Mouse (Mus musculus) left cerebral cortex, adult 8-10 months (tissue): ENCODE data around the gene Egfr. TPM values are rescaled to one million over a fixed set of nuclear protein-coding genes. Genes with fewer than 3 reads are reported as not detected.

Experiments
- DNase-seq, 2 experiments: peaks; one replicate each; pipeline ENCODE4 v3.0.0; 2022; ENCODE audit warnings: low spot score in 2 of 2
- total RNA-seq, 4 experiments: library from RNA; stranded (reverse); gene quantifications; 2 replicates each; pipeline ENCODE4 v1.2.4; 2022

Egfr gene
- total RNA-seq, result 10 to 100 TPM; 11.8 to 15.0 (median 13.7) TPM

DNA sequence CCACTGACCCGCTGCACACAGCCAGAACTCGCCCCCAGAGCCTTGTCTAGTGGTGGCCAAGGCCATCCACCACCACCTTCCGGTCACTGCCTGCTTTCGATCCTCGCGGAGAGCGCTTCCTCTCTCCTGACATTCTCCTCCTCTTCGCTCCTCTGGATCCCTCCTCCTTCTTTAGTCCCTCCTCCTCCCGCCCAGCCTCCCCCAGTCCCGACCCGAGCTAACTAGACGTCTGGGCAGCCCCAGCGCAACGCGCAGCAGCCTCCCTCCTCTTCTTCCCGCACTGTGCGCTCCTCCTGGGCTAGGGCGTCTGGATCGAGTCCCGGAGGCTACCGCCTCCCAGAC is at the start of gene Egfr:
Gene Egfr (plus strand): TSS at position 197 of the 342 bp plus-strand sequence.
- DNase-seq, result no peak

DNA sequence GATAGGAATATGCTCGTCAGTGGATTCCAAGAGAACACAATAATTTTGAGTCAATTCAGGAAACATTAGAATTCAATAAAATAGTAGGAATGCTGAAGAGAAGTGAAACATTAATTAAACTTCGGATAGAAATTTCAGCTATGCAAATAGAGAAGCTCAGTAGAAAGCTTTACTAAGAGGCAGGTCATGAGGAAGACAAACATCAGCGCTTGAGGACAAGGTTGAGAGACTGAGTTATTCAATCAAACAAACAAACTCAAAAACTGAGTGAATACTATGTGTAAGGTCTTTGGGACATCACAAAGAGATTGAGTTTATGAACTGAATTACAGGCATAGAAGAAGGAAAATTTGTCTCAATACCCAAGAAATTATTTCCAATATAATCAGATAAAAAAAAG is 48.8 kb upstream of the Egfr start:
- DNase-seq, result no peak

DNA sequence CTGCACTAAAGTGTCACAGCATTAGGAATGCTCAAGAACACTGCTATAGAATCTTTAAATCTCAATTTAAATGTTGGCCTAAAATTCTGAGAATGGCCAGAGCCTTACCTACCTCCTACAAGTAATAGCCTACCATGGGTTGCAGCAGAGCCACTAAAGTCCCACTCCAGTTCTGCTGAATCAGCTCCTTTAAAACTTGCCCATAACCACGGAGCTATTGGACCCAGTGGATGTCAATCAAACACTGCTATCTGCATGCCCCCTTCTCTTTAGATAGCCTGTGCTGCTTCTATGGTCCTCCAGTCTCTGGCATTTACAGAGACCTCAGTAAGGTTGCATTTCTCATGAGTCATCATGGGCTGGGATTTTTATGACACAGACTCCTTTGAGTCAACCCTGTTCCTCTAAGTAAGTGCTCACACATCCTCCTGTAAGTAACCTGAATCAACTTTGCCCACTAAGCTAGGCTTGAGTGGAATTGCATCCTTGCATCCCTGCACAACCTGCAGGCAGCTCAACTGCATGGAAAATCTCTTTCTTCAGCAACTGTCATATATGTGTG is 16.8 kb upstream of the Egfr start:
- no peak for DNase-seq

DNA sequence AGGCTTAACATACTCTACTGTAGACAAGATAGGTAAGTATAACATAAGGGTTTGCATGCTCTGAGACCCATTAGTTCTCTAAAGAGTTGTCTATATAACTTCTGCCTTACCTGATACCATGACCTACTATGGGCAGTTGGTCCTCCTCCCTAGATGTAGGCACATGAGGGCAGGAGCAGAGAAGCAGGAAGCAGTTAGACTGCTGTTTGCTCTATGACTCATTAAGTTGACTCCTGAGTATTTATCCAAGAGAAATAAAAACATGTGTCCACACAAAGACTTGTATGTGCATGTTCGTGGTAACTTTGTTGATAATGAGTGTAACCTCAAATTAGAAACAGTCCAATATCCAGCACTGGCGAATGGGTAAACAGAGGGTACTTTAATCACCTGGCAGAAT is 14.7 kb upstream of the Egfr start:
- no peak for DNase-seq

DNA sequence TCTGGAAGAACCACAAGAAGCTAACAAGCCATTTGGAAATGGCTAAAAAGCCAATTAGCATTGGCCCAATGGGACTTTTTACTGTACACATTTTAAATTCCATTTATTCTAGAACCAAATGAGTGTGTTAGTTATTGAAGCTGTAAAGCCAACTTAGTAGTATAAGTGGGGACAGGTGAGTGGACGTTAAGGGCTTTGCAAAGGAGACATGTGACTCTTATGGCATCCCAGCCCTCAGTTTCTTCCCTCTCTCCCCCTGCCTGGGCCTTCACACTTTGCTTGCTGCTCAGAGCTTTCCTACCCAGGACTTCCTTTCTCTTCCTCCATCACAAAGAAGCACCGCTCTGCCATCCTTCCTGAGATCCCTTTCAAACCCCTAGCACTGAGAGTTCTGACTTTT is 13.3 kb upstream of the Egfr start:
- no peak for DNase-seq

DNA sequence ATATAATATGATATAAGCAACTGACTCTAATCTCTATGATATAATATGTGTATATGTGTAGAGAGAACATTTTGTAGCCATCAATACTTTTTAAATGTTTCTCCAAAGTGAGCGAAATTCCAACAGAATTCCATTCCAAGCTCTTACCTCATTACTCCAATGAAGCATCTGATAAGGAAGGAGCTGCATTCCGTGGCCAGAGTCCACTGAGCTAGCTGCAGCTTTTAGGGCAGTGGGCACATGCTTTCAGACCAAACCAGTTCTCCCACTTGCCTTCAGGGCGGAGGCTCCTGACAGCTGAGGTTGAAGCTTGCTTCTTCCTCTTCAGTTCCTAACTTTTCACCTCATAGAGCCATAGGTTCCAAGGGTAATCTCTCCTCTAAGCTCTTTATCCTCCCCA is 12.8 kb upstream of the Egfr start:
- no peak for DNase-seq

DNA sequence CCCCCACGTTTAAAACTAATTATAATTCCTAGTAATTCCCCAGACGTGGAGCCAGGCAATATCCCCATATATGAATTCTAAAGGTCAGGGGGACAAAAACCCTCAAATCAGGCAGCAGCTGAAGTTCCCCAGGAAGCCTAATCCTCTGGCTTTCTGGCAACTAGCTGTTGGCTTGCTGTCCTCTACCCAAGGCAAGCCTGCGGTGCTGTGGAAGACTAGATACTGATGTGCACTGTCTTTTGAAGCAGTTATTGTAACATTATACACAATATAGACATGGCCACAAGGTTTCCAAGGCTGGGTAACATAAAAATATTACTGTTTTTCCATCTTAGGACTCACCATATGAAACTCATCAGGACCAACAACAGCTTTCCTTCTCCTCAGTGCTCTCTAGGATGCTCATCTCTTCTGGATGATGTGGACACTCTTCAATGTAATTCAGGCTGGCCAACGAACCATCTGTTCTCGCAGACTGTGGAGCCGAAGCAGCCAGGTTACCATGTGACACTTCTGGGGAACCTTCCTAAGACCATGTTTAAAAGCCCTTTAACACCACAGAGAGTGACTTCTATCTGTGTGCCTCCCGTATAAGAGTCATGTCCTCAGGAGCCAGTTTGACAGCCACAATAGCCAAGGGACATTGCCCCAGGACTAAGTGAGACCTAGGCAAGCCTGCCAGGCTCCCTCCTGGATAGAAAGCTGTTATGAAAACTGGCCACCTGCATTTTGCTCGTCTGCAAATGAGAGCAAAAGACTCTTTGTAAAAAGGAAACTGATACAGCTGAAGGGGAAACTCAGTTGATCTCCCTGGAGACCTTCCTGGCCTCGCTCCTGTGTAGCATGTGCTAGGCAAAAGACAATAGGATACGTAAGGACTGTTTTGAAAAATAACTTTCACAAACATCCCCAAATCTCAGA is 11.1 kb upstream of the Egfr start:
- no peak for DNase-seq

DNA sequence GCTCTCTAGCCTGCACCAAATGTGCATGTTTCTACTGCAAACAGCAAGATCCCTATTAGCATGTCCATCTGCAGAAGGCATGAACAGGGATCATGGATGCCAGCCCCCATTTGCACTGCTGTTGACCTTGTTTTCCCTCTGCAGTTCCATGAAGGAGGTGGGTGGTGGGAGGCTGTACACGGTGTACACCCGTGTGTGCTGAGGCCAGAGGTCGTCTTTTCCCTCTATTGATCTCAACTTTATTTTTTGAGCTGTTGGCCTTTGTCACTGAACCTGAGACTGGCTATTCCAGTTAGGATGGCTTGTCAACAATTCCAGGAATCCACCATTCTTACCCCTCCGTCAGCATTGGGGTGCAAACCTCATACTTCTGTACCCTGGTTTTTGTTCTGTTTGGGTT is 9.8 kb upstream of the Egfr start:
- no peak for DNase-seq

DNA sequence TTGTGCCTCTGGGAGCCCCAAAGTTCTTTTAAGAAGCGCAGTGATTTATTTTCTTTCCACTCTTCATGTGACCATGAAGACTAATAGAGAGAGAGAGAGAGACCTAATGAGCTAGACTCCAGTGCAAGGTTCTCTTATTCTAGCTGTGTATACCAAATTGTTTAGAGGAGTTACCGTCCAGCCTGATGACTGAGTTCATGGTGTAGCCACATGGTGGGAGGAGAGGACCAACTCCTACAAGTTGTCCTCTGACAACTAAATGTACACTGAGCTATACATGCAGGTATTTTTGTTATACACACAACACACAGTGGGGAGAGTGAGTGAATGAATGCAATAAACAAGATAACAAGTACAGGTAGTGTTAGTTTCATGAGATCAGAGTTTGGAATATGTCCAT is 9.2 kb upstream of the Egfr start:
- DNase-seq, result no peak

DNA sequence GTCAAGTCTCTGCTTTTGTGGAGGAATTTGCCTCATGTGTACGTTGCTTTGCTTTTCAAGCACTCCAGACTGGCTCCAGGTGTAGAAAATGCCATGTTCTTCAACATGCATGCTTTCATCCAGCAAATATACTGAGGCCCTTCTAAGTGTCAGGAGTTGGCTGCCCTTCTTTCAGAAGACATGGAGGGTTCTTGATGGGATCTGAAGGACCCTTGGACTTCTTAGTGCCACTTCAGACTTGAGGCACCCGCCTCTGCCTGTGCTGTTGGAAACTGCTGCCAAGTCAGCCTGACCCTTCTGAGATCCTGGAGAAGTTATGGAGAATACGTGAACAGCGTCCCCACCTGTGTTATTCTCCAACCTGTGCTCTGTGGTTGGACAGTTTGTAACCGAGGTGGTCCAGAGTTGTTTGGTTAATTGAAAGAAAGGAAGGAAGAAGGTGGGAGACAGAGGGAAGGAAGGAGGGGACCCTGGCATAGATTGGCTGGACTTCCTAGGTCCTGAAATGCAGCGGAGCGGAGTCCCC is 483 bp upstream of the Egfr start:
- DNase-seq, result no peak

DNA sequence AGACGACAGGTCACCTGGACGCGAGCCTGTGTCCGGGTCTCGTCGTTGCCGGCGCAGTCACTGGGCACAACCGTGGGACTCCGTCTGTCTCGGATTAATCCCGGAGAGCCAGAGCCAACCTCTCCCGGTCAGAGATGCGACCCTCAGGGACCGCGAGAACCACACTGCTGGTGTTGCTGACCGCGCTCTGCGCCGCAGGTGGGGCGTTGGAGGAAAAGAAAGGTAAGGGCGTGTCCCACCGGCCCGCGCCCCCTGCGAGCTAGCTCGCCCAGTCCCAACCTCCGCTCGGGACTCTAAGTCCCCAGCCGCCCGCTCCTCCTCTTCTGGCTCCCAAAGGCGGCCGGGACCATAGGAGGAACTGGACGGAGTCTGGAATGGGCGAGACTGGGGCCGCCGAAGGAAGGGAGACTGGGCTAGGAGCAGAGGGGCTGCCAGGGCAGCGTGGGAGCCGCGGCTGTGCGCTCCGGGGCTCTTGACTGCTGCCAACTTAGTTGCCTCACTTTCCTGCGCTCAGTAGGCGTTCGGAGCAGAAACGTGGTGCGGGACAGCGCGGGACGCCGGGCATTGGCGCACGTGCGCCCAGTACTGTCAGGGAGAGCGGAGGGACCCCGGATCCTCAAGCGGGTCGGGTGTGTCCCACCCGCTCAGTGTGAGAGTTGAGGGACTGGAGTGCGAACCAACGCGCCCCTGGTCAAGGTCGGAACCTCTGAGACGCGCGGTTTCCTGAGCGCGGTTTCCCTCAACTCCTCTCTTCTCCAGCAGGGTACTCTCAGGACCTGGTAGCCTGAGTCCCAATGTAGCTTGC is 548 bp downstream of the Egfr start:
- no peak for DNase-seq

DNA sequence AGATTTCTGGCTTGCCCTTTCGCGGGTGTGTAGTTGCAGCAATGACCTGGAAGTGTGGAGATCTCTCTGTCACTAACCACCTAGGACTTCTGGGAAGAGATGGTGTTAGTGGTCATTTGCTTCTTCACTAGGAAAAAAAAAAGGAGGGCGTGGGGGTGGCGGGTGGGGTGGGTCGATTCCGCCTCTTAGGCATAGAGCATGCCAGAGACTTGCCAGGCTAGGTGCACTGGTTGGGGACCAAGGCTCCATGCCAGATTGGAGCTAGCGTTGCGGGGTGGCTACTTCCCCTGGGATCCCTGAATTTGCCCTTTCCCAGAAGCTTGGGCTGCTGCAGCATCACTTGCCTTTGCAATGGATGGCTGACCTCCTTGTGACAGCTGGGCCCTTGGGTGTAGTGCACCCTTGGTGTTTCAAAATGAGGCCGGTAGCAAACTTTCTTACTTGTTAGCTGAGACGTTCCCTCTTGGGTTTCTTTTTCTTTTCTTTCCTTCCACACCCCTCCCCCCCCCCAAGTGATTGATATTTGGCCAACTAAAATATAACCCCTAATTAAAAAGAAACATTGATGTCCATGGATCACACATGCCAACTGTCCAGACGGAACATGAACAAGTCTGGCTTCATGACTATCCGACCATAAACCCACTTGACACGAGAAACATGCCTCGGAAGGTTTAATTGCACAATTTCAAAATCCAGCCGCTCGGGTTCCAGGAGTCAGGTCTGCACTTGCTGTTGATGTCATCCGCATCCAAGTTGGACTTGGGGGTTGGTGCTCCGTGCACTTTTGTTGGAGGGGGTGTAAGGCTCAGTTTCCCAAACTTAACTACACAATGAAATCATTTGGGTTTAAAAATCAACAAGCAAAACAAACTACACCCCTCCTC is 1.4 kb downstream of the Egfr start:
- no peak for DNase-seq

DNA sequence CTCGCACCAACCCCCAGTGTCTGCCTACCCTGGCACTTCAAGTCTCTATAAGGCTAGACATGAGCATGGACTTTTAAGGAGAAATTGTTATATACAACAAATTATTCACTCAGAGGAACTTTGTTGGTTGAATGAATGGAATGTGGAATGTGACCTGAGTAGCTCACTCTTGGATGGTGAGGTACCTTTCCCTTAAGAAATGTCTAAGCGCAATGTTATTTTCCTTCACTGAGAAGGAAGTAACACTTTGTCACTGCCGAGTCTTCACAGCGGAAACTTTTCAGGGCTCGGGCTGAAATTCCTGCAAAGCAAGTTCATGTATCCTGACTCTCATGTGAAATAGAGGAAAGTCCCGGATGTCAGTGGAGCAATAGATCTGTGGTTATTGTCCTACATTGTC is 7.9 kb downstream of the Egfr start:
- no peak for DNase-seq

DNA sequence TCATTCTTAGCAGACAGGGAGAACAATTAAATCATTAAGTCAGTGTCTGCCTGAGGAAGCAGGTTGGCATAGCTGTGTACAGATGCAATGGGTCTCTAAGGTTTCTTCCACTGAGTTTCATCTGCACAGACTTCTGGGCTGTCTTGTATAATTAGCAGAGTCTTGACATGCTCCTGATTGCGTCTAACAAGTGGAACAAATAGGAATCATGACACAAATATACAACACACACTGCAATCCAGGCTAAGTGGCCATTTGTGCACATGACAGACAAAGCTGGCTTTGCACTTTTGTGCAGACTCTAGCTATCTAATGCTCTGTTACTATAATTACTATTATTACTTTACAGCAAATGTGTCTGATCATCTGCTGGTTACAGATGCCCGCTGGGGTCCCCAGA is 9.2 kb downstream of the Egfr start:
- DNase-seq, result no peak

DNA sequence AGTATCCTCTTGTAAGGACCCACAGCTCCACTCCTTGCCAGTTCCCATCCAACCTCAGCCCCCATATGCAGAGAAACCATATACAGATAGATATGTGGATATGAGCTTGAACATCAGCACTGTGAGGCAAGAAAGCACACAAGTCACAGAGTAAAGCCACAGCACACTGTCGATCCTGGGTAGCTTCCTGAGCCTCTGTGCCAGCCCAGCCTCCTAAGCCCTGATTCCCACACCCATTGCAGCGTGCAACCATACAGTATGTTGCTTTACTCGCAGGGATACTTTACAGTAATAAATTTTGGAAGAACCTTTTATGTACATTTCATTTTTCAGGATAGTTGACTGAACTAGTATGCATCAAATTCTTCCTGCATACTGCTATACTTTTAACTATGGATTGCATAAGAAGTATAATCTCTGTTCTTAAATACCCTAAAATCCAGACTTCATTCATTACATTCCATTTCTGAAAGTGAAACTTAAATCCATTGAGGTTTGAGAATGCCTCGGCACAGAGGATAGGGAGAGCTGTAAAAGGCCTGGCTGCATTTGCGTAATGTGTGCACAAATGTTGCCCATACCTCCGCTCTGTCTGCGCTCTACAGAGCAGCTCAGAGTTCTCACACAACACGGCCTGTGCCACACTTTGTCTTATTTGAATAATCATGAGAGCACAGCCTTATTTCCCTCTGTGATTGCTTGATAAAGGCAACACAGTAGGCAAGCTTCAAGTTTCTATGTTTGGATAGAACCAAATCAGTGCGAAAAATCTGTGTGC is 14.2 kb downstream of the Egfr start:
- no peak for DNase-seq

DNA sequence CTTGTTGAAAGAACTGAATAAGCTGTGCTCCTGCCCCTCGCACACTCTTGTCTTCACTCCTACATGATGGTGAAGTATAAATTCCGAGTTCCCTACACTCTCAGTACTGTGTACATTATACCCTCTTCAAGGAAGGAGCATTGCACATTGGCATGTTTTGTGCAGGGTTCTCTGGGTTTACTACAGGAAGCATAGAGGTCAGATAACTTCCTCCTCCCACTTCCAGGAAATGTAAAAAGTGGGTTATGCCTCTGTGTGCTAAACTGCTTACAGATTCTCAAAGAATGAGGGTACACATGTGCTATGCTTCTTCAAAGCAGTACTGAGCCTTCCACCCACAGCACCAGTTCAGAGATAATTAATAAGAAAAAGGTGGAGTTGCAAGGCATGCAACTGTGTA is 16.0 kb downstream of the Egfr start:
- DNase-seq, result no peak

DNA sequence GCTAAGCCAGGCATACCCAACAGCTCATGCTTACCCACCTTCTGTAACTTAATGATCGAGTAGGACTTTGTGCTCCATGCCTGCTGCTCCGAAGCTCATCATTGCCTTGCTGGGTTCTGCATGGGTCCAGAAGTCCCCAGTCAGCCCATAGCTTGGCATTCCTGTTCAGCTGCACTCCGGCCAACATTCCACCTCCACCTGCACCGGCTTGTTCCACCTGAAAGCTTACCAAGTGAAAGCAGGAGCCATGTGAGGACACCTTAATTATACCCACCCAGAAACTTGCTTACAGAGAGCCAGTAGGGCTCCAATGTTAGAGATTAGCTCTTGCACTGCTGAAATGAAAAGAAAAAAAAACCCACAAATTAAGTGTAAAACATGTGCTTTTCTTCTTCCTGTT is 17.3 kb downstream of the Egfr start:
- no peak for DNase-seq

DNA sequence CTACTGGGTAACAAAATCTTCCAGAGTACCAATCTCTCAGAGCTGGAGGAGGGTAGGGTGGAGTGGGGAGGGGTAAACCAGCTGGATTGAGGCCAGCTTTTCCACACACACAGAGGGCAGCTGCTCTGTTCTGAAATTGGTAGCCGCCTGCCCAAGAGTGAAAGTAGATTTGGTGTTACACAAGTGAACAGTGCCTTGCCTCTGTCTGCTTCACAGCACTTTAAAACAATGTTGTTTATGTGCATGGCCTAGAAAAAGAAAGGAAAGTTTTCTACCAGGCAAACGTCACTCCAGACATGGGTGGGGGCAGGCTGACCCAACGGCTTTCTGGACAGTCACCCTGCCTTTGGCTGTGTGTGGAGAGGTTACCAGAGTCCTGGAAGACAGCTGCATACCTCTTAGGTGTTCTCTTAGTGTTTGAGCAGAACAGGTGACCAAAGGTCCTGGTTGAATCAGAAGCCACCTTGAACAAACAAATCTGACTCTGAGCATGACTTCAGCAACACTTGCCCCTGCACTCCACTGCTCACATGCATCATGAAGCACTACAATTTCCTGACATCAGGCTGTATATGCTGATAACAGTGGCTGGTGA is 17.8 kb downstream of the Egfr start:
- DNase-seq, result no peak

DNA sequence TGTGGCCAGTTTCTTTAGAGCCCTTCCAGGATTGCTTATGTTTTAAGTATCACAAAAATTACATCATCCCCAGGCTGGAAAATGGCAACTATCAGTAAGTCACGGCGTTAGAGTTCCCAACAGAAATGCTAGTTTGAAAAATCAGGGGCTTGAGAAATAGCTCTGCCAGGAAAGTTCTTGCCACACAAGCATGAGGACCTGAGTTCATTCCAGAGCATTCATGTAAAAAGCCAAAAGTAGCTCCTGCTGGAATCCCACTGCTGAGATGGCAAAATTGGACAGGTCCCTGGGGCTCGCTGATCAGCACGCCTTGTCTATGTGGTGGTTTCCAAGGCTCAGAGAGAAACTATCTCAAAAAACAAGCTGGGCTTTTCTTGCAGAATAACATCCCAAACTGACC is 19.0 kb downstream of the Egfr start:
- DNase-seq, result no peak

DNA sequence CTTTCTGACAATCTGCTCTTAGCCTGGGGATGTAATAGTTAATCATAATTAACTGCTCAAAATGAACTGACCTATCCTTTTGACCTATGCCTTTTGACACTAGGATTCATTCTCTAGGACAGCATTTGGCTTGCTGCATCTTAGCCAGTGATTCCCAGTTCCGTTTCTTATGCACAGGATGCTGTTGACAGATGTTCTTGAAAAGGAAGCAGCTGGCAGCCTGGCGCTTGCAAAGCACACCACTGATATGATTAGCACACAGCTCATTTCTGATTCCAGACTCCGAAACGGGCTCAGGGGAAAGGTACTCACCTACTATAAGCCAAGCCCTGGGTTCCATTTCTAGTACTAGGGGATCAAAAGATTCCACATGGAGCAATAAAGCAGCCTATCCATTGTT is 20.7 kb downstream of the Egfr start:
- no peak for DNase-seq
